Mouse (Mus musculus) liver, postnatal 0 days (tissue): ENCODE results near the gene Mgat3.

Experiments used
- CTCF ChIP-seq: sonication (generic); IDR thresholded peaks from 2 replicates; pipeline ENCODE4 v1.5.1; 2016; ENCODE audit warnings: antibody characterized with exemption, low read depth
- EP300 ChIP-seq: IDR thresholded peaks from 2 replicates; pipeline ENCODE4 v1.6.1; 2016; ENCODE audit warnings: antibody characterized with exemption, low read depth, mild to moderate bottlenecking

GRCm38 (mm10) chr15:80258240-80259170 lies 85.0 kb downstream of the Mgat3 start:
- no peak for TF ChIP-seq CTCF
- no peak for TF ChIP-seq EP300
